In genomic region chr2:181155801-181156200, GRCm38 (mm10) we compare ENCODE assay signal across 7 mouse cellular contexts. TPM values are rescaled to one million over a fixed set of nuclear protein-coding genes. Genes with fewer than 3 reads are reported as not detected.
A peak's percentile ranks its signal among the peaks of the same experiment; 100 is the strongest.
DNase-seq lines count a peak whose midpoint lies in the region; ATAC-seq and TF ChIP-seq lines count a peak whose summit lies in the region.

No protein-coding gene starts in this region.

- H3K27ac ChIP-seq in forebrain, postnatal 0 days (ENCODE audit: low read depth, low read length): peak overlapping the region; percentile 83
- peak overlapping the region; percentile 86; the same call in 1 of the 2 replicates for H3K27ac ChIP-seq in hindbrain, embryonic 16.5 days (ENCODE audit: low read depth, low read length)

- peak overlapping the region; percentile 79; the same call in 1 of the 2 replicates for H3K4me3 ChIP-seq in E14TG2a.4 (replicated peaks; ENCODE audit: low read length)
- peak overlapping the region; percentile 51 for H3K4me3 ChIP-seq in forebrain, postnatal 0 days (ENCODE audit: low read depth, low read length)
- peak overlapping the region; percentile 56 for H3K4me3 ChIP-seq in hindbrain, embryonic 16.5 days (ENCODE audit: low read length)

- H3K27me3 ChIP-seq in E14TG2a.4 (ENCODE audit: insufficient read depth, low read length): peaks cover 72% of the 10 kb centered on the region
- H3K27me3 ChIP-seq in forebrain, postnatal 0 days (ENCODE audit: insufficient read depth, low read length): no peaks in the 10 kb centered on the region
- no peaks in the 10 kb centered on the region for H3K27me3 ChIP-seq in hindbrain, embryonic 16.5 days (replicated peaks; ENCODE audit: control insufficient read depth, insufficient read depth, low read length)

- peaks cover 28% of the 10 kb centered on the region for H3K4me1 ChIP-seq in E14TG2a.4 (replicated peaks; ENCODE audit: low read depth, low read length)
- H3K4me1 ChIP-seq in forebrain, postnatal 0 days (ENCODE audit: insufficient read depth): peaks cover 48% of the 10 kb centered on the region
- peaks cover 30% of the 10 kb centered on the region for H3K4me1 ChIP-seq in hindbrain, embryonic 16.5 days (ENCODE audit: control insufficient read depth, insufficient read depth, low read depth, low read length)

- peak overlapping the region; percentile 76 for H3K9ac ChIP-seq in forebrain, postnatal 0 days
- H3K9ac ChIP-seq in hindbrain, embryonic 16.5 days (ENCODE audit: low read depth, low read length): peak overlapping the region; percentile 80

- TF ChIP-seq CTCF in E14TG2a.4 (conservative IDR thresholded peaks at IDR 0.05; ENCODE audit: low read length): no peak
- no peak for TF ChIP-seq CTCF in forebrain, postnatal 0 days (IDR thresholded peaks at IDR 0.05; ENCODE audit: low read depth)

- ATAC-seq in forebrain, postnatal 0 days: no peak
- peak; percentile 6; the same call in 1 of the 2 replicates for ATAC-seq in hindbrain, embryonic 16.5 days

- no peaks in the 10 kb centered on the region for H3K36me3 ChIP-seq in E14TG2a.4 (ENCODE audit: insufficient read depth, low read length)
- peaks cover 7% of the 10 kb centered on the region for H3K36me3 ChIP-seq in forebrain, postnatal 0 days (ENCODE audit: insufficient read depth)
- H3K36me3 ChIP-seq in hindbrain, embryonic 16.5 days (ENCODE audit: control insufficient read depth, insufficient read depth, low read length): peaks cover 8% of the 10 kb centered on the region; the same call in 1 of the 2 replicates

- peak overlapping the region; percentile 81 for H3K4me2 ChIP-seq in forebrain, postnatal 0 days (ENCODE audit: low read depth)
- peak overlapping the region; percentile 76 for H3K4me2 ChIP-seq in hindbrain, embryonic 16.5 days (ENCODE audit: low read length)

- no peaks in the 10 kb centered on the region for H3K9me3 ChIP-seq in E14TG2a.4 (ENCODE audit: low read length)
- no peaks in the 10 kb centered on the region for H3K9me3 ChIP-seq in forebrain, postnatal 0 days (ENCODE audit: low read length)
- no peaks in the 10 kb centered on the region for H3K9me3 ChIP-seq in hindbrain, embryonic 16.5 days (ENCODE audit: control insufficient read depth, low read length)

- DNase-seq in MN1 (ENCODE audit: low spot score): peak; percentile 81
- DNase-seq in forebrain, postnatal 0 days: no peak
- no peak for DNase-seq in T-cell, adult 2 months (ENCODE audit: low spot score)
- DNase-seq in layer of hippocampus, adult 8-10 months (ENCODE audit: low spot score in 2 of 2): no peak
- DNase-seq in embryo, embryonic 10.5 days (ENCODE audit: low spot score): no peak

- WGBS in forebrain, postnatal 0 days: 62% methylated on average over 4 of the region's 4 CpGs
- 56% methylated on average over 4 of the region's 4 CpGs for WGBS in hindbrain, embryonic 16.5 days

RNA-seq across cellular contexts. Expression of gene Eef1a2, which starts 1.0 kb away (rescaled TPM):
- 215 and 218 TPM in 2 replicates for total RNA-seq in forebrain, postnatal 0 days (2014; rRNA removed)
- polyA plus RNA-seq in forebrain, postnatal 0 days (2015; fragmentation: Nextera tagmentation; extraction: Ambion mirVana): 12.8 and 17.5 TPM in 2 replicates
- polyA plus RNA-seq in hindbrain, embryonic 16.5 days (2015; fragmentation: Nextera tagmentation; extraction: Ambion mirVana): 5.4 and 9.7 TPM in 2 replicates
- 1,000 to 10,000 TPM in 3 of 4 experiments, 100 to 1,000 TPM in 1; 995 to 1,073 (median 1,037) TPM for total RNA-seq in layer of hippocampus, adult 8-10 months (2022)

RNA-seq across cellular contexts. Expression of gene Kcnq2, which starts 20.7 kb away (rescaled TPM):
- 113 and 134 TPM in 2 replicates for total RNA-seq in forebrain, postnatal 0 days (2014; rRNA removed)
- polyA plus RNA-seq in forebrain, postnatal 0 days (2015; fragmentation: Nextera tagmentation; extraction: Ambion mirVana): 24.7 and 31.7 TPM in 2 replicates
- polyA plus RNA-seq in hindbrain, embryonic 16.5 days (2015; fragmentation: Nextera tagmentation; extraction: Ambion mirVana): 41.4 and 47.3 TPM in 2 replicates
- total RNA-seq in layer of hippocampus, adult 8-10 months (2022): 100 to 1,000 TPM; 264 to 350 (median 303) TPM

RNA-seq across cellular contexts. Expression of gene Ppdpf, which starts 31.2 kb away (rescaled TPM):
- 239 and 264 TPM in 2 replicates for total RNA-seq in forebrain, postnatal 0 days (2014; rRNA removed)
- polyA plus RNA-seq in forebrain, postnatal 0 days (2015; fragmentation: Nextera tagmentation; extraction: Ambion mirVana): 402 and 447 TPM in 2 replicates
- 380 and 389 TPM in 2 replicates for polyA plus RNA-seq in hindbrain, embryonic 16.5 days (2015; fragmentation: Nextera tagmentation; extraction: Ambion mirVana)
- total RNA-seq in layer of hippocampus, adult 8-10 months (2022): 10 to 100 TPM; 70.7 to 91.8 (median 77.8) TPM

RNA-seq across cellular contexts. Expression of gene Ptk6, which starts 46.8 kb away (rescaled TPM):
- total RNA-seq in forebrain, postnatal 0 days (2014; rRNA removed): not detected in 2 replicates
- polyA plus RNA-seq in forebrain, postnatal 0 days (2015; fragmentation: Nextera tagmentation; extraction: Ambion mirVana): not detected in 2 replicates
- not detected in 2 replicates for polyA plus RNA-seq in hindbrain, embryonic 16.5 days (2015; fragmentation: Nextera tagmentation; extraction: Ambion mirVana)
- total RNA-seq in layer of hippocampus, adult 8-10 months (2022): not detected

RNA-seq across cellular contexts. Expression of gene Srms, which starts 57.2 kb away (rescaled TPM):
- 0.15 and 0.43 TPM in 2 replicates for total RNA-seq in forebrain, postnatal 0 days (2014; rRNA removed)
- 0.10 TPM in 1 of 2 replicates, not detected in the other for polyA plus RNA-seq in forebrain, postnatal 0 days (2015; fragmentation: Nextera tagmentation; extraction: Ambion mirVana)
- polyA plus RNA-seq in hindbrain, embryonic 16.5 days (2015; fragmentation: Nextera tagmentation; extraction: Ambion mirVana): 0.21 and 0.35 TPM in 2 replicates
- under 1 TPM in 3 of 4 experiments, not detected in 1; 0.24 to 0.34 (median 0.31) TPM for total RNA-seq in layer of hippocampus, adult 8-10 months (2022)
